Mouse (Mus musculus) spleen, adult 2 months (tissue): ENCODE results near the gene Tas2r144. TPM values are rescaled to one million over a fixed set of nuclear protein-coding genes. Genes with fewer than 3 reads are reported as not detected.

Source experiments
- DNase-seq, 2 experiments: peaks; one replicate each; pipeline versions ENCODE4 v3.0.0 to v3.0.0-alpha.2; 2012 to 2021; ENCODE audit warnings: low spot score in 2 of 2, low read depth in 1 of 2
- H3K27ac ChIP-seq: fragments of 200-500 bp; 2 replicates; pipeline ENCODE4 v1.5.1; 2012; ENCODE audit warnings: low read length, inconsistent platforms; ENCODE audit not compliant: insufficient read depth
- H3K27me3 ChIP-seq: fragments of 200-500 bp; 2 replicates; pipeline ENCODE4 v1.6.1; 2012; ENCODE audit warnings: mild to moderate bottlenecking, moderate library complexity, low read length, inconsistent platforms; ENCODE audit not compliant: control insufficient read depth, insufficient read depth
- H3K36me3 ChIP-seq: fragments of 200-500 bp; 2 replicates; pipeline ENCODE4 v1.6.1; 2012; ENCODE audit warnings: mild to moderate bottlenecking, low read length, inconsistent platforms; ENCODE audit not compliant: control insufficient read depth, insufficient read depth
- H3K4me1 ChIP-seq: fragments of 200-500 bp; 2 replicates; pipeline ENCODE4 v1.6.1; 2011; ENCODE audit warnings: inconsistent platforms; ENCODE audit not compliant: control insufficient read depth, insufficient read depth, insufficient read length
- H3K4me3 ChIP-seq: fragments of 200-500 bp; 2 replicates; pipeline ENCODE4 v1.5.1; 2011; ENCODE audit warnings: mild to moderate bottlenecking, inconsistent platforms; ENCODE audit not compliant: insufficient read depth, insufficient read length; ENCODE audit errors: extremely low read depth
- CTCF ChIP-seq: fragments of 200-500 bp; IDR thresholded peaks from 2 replicates; pipeline ENCODE4 v1.5.1; 2011; ENCODE audit warnings: mild to moderate bottlenecking, inconsistent platforms; ENCODE audit not compliant: insufficient read depth, insufficient read length, insufficient replicate concordance; ENCODE audit errors: extremely low read depth
- POLR2A ChIP-seq: fragments of 200-500 bp; IDR thresholded peaks from 2 replicates; pipeline ENCODE4 v1.6.1; 2011; ENCODE audit warnings: low read depth, low read length, inconsistent platforms
- WGBS: fragments of 180-500 bp; shearing (Covaris S2); methylation state at CpG from one replicate; pipeline ENCODE4 v1.1.7; 2018; 5-methylcytosine and 5-hydroxymethylcytosine counted together
- polyA plus RNA-seq: library from polyadenylated mRNA; depleted of rRNA; stranded (reverse); fragments of >200 nt; gene quantifications from 2 replicates; pipeline ENCODE4 v1.2.3, GENCODE M21; 2012; rRNA removed

Tas2r144 gene
- polyA plus RNA-seq, 1 experiment: not detected

DNA sequence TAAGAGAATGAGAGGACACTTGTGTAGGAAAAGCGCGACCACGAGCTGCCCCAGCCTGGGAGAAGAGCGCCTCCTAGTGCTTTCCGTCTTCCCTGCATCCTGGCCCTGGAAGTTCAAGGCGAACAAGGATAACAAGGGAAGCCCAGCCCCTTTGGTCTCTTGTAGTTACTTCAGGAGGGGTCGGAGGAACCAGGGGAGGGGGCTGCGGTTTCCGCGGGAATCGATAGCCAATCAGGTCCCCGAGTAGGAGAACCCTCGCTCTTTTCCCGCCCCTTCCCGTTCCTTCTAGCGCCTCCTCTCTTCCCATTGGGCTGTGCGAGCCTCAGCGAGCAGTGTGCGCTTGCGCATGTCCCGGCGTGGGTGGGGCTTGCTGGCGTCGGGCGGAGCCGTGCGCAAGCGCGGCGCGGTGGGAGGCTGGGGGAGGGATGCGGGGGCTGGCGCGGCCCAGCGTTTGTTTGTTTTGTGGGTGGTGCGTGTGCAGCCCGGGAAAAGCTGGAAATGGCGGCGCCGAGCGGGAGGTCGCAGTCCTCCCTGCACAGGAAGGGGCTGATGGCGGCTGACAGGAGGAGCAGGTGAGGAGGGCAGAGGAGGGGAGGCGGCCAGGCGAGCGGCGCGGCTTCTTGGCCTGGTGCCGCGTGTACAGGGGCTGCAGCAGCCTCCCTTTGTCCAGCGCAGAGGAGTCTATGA lies 49.6 kb downstream of the Tas2r144 start, which contains the start of gene Casp2:
TSS of gene Casp2 (plus strand) at position 360 of the 687 bp plus-strand sequence.
- H3K36me3 ChIP-seq: peaks cover 14% of the 10 kb centered on the region
- WGBS: under 1% methylated on average over 51 of the region's 51 CpGs
- peak within 1 kb of the TSS; percentile 87 for H3K27ac ChIP-seq
- H3K27me3 ChIP-seq: no peaks in the 10 kb centered on the region
- TF ChIP-seq CTCF: peak; percentile 59; the same call in 1 of the 2 replicates
- TF ChIP-seq POLR2A: 0 out of 2 replicates have a peak, but pooled peaks have one; percentile 4
- no peaks in the 10 kb centered on the region for H3K4me1 ChIP-seq
- peak within 1 kb of the TSS; percentile 93 for H3K4me3 ChIP-seq
- DNase-seq: peak; percentile 87 to 96

Other genes starting within 250 kb of the Tas2r144 start
- gene Sval3, start 247.2 kb upstream of the Tas2r144 start, polyA plus RNA-seq: not detected in 2 replicates
- not detected in 2 replicates for gene Sva, start 176.9 kb upstream of the Tas2r144 start, polyA plus RNA-seq
- not detected in 2 replicates for gene Tas2r139, start 74.4 kb upstream of the Tas2r144 start, polyA plus RNA-seq
- gene Gstk1, start 30.6 kb downstream of the Tas2r144 start, polyA plus RNA-seq: 4.1 and 4.6 TPM in 2 replicates
- gene Tmem139, start 46.6 kb downstream of the Tas2r144 start, polyA plus RNA-seq: not detected in 2 replicates
- 32.2 and 33.6 TPM in 2 replicates for gene Casp2, start 49.7 kb downstream of the Tas2r144 start, polyA plus RNA-seq
- gene Clcn1, start 71.4 kb downstream of the Tas2r144 start, polyA plus RNA-seq: 0.18 and 0.26 TPM in 2 replicates
- 0.06 and 0.15 TPM in 2 replicates for gene Fam131b, start 109.3 kb downstream of the Tas2r144 start, polyA plus RNA-seq
- gene Zyx, start 134.3 kb downstream of the Tas2r144 start, polyA plus RNA-seq: 184 and 228 TPM in 2 replicates
- gene Epha1, start 157.9 kb downstream of the Tas2r144 start, polyA plus RNA-seq: 0.18 and 0.19 TPM in 2 replicates
- 0.13 and 0.69 TPM in 2 replicates for gene Tas2r143, start 184.9 kb downstream of the Tas2r144 start, polyA plus RNA-seq
- gene Tas2r135, start 190.1 kb downstream of the Tas2r144 start, polyA plus RNA-seq: 0.07 and 0.13 TPM in 2 replicates
- 0.09 TPM in 1 of 2 replicates, not detected in the other for gene Tas2r126, start 219.2 kb downstream of the Tas2r144 start, polyA plus RNA-seq
- not detected in 2 replicates for gene Olfr458, start 249.9 kb downstream of the Tas2r144 start, polyA plus RNA-seq